Mouse (Mus musculus): Measurements from ENCODE around the gene Mrpl55. TPM values are rescaled to one million over a fixed set of nuclear protein-coding genes. Genes with fewer than 3 reads are reported as not detected.

The Mrpl55 gene
- polyA plus RNA-seq, 1 experiment from 2014 or later, result 21.0 TPM

DNA sequence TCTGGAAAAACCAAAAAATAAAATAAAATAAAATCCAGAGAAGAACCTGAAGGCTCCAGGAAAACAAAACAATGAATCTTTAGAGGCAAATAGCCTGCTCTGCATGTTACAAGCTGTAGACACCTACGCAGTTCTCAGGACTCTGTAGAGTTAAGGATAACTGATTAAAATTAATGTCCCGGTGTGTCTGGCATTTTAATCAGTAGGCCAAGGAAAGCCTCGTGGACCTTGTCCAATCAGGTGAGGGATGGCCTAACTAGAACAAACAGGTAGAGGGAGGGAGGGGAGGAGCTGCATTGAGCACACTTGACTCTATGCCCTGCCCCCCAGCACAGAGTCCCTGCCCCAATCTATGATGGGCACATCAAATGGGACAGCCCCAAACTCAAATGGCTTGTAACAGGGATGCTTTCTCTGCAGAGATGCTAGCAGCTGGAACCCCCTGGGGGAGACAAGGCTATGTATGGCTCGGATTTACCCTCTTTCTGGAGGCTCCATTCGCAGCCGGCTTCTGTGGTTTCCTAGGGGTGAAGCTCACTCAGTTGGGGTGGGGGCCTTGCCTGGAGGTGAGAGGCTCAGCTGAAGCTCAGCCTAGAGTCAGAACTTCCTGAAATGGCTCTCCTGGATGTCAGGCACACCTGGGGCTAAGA is 28.0 kb upstream of the Mrpl55 start:
- 80% methylated on average over 6 of the region's 6 CpGs for whole genome bisulfite sequencing (ENCODE audit: missing documents)
- no peaks in the 10 kb centered on the region for H3K79me2 ChIP-seq (ENCODE audit: inconsistent target)

GRCm38 (mm10) chr11:59176475-59176874 is 25.8 kb upstream of the Mrpl55 start:
- H3K36me3 ChIP-seq (ENCODE audit: inconsistent target), result no peaks in the 10 kb centered on the region
- no peak overlapping the region for H3K4me3 ChIP-seq (ENCODE audit: inconsistent target)
- 2% methylated on average over 41 of the region's 48 CpGs for WGBS (ENCODE audit: missing documents)
- H3K79me2 ChIP-seq (ENCODE audit: inconsistent target), result no peaks in the 10 kb centered on the region
- no peak overlapping the region for H3K27ac ChIP-seq

More for the DNA sequence above, 28.0 kb upstream of the Mrpl55 start:
- Histone ChIP-seq H3K36me3 (ENCODE audit: inconsistent target) (no peaks in the 10 kb centered on the region), H3K27ac (no peak overlapping the region), H3K4me3 (ENCODE audit: inconsistent target) (no peak overlapping the region)

DNA sequence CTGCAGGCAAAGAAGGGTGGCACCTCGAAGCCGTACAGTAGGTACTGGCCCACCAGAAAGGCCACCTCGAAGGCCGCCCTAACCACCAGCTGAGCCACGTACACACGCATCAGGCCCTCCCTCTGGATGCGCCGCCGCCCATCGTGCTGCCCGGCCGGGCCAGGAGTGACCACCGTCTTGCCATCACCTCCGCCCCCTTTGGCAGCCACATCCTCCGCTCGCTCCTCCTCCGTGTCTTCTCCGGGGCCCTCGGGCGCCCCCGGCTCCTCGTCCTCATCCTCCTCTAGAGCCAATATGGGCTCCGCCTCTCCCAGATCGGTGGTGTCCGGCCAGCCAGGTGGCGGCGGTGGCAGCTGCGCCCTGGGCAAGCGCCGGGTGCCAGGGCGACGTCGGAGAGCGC is 25.4 kb upstream of the Mrpl55 start:
- Histone ChIP-seq H3K4me3 (ENCODE audit: inconsistent target) (no peak overlapping the region), H3K36me3 (ENCODE audit: inconsistent target) (no peaks in the 10 kb centered on the region)
- WGBS (ENCODE audit: missing documents), result 15% methylated on average over 34 of the region's 34 CpGs

DNA sequence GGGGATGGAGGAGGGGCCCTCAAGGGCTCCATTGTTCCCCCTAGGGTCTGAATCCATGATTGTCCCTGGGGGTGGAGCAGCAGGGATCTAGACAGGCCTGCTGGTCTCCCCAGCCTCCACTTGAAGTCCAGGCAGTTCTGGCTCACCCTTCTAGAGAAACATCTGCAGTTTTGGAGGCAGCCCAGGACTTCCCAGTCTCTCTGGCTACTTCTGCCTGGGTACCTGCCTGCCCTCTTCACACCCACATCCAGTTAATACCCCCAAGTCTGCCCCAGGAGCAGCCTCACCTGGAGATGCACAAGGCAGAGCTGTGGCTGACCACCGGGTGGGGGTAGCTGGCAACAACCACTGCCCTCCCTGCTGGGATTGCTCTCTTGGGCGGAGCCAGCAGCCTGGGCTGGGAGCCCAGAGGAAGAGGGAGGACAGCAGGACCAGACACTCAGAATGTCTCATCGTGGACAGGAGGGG is 19.4 kb upstream of the Mrpl55 start, which contains the start of gene Gjc2:
Gene Gjc2 (minus strand): TSS at position 350 of the 468 bp plus-strand sequence.
- no peaks in the 10 kb centered on the region for H3K79me2 ChIP-seq (ENCODE audit: inconsistent target)
- no peak within 1 kb of the TSS for H3K4me3 ChIP-seq (ENCODE audit: inconsistent target)
- no peak within 1 kb of the TSS for H3K27ac ChIP-seq
- peaks cover 15% of the 10 kb centered on the region; the same call in 1 of the 2 replicates for H3K36me3 ChIP-seq (ENCODE audit: inconsistent target)
- WGBS (ENCODE audit: missing documents), result 87% methylated on average over 3 of the region's 3 CpGs

More for the DNA sequence above, 25.4 kb upstream of the Mrpl55 start:
- no peaks in the 10 kb centered on the region for H3K79me2 ChIP-seq (ENCODE audit: inconsistent target)
- no peak overlapping the region for H3K27ac ChIP-seq

DNA sequence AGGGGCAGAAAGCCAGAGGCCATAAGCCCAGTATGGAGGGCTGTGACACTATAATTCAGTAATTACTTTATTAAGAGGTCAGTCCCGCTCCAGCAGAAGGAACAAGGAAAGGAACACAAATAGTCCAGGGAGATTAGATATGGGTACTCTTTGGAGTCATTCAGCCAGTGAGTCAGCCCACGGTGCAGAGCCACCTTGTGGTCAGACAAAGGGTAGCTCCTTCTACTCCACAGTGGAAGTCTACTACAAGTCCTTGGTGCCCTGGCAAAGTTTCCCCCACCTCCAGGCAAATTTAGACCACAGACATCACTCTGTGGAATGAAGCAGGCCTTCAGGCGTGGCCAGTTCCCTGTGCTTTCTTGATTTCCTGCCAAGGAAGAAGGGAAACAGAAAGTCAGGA is 18.5 kb upstream of the Mrpl55 start:
- H3K27ac ChIP-seq, result no peak overlapping the region
- peaks cover 15% of the 10 kb centered on the region; the same call in 1 of the 2 replicates for H3K36me3 ChIP-seq (ENCODE audit: inconsistent target)
- 54% methylated on average over 3 of the region's 3 CpGs for WGBS (ENCODE audit: missing documents)
- H3K79me2 ChIP-seq (ENCODE audit: inconsistent target), result no peaks in the 10 kb centered on the region; the same call in 1 of the 2 replicates
- no peak overlapping the region for H3K4me3 ChIP-seq (ENCODE audit: inconsistent target)

DNA sequence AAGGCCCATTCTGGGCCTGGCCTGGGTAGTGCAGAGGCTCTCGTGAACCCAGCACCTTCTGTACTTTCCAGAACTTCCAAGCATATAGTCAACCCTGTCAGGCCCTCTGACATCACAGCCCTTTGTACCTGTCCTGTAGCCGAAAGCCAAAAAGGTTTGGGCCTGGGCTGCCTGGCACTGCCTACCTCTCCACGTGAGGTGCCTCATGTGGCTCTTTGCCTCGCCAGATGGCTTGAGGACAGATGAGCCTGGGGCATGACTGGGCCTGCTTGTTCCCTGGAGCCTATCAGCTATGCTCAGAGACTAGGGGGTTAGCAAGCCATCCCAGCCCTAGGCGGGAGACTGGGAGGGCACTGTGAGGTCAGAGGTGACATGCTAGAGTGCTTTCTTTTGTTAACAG is 16.8 kb upstream of the Mrpl55 start:
- WGBS (ENCODE audit: missing documents), result 87% methylated on average over 5 of the region's 5 CpGs
- no peak overlapping the region for H3K27ac ChIP-seq
- H3K4me3 ChIP-seq (ENCODE audit: inconsistent target), result no peak overlapping the region
- peaks cover 15% of the 10 kb centered on the region; the same call in 1 of the 2 replicates for H3K36me3 ChIP-seq (ENCODE audit: inconsistent target)
- H3K79me2 ChIP-seq (ENCODE audit: inconsistent target), result no peaks in the 10 kb centered on the region; the same call in 1 of the 2 replicates

GRCm38 (mm10) chr11:59187706-59188105 is 14.6 kb upstream of the Mrpl55 start:
- Histone ChIP-seq H3K4me3 (ENCODE audit: inconsistent target) (no peak overlapping the region), H3K79me2 (ENCODE audit: inconsistent target) (no peaks in the 10 kb centered on the region; the same call in 1 of the 2 replicates), H3K27ac (no peak overlapping the region), H3K36me3 (ENCODE audit: inconsistent target) (peaks cover 15% of the 10 kb centered on the region; the same call in 1 of the 2 replicates)
- 98% methylated on average over 4 of the region's 6 CpGs for WGBS (ENCODE audit: missing documents)

GRCm38 (mm10) chr11:59191231-59192058 is 10.8 kb upstream of the Mrpl55 start:
- Histone ChIP-seq H3K27ac (peak overlapping the region; percentile 41; the same call in 1 of the 2 replicates), H3K36me3 (ENCODE audit: inconsistent target) (no peaks in the 10 kb centered on the region)
- WGBS (ENCODE audit: missing documents), result 1% methylated on average over 49 of the region's 59 CpGs

DNA sequence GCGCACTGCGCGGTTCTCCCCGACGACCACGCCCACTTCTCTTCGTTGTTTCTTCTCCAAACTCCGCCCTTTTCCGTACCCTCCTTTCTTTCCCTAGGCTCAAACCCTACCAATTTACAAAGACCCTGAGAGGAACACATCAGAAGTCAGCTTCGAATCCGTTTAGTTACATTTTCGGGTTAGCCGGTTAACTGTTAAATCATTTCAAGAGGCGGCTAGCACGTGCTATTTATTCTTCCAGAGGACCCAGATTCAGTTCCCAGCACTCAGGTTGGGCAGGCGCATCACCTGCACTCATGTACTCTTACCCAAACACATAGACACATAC is 10.3 kb upstream of the Mrpl55 start, which contains the start of gene Guk1:
Gene Guk1 (minus strand): TSS at position 154 of the 328 bp plus-strand sequence.
- H3K36me3 ChIP-seq (ENCODE audit: inconsistent target), result no peaks in the 10 kb centered on the region
- no peaks in the 10 kb centered on the region; the same call in 1 of the 2 replicates for H3K79me2 ChIP-seq (ENCODE audit: inconsistent target)
- peak within 1 kb of the TSS; percentile 41; the same call in 1 of the 2 replicates for H3K27ac ChIP-seq
- H3K4me3 ChIP-seq (ENCODE audit: inconsistent target), result peak within 1 kb of the TSS; percentile 59
- WGBS (ENCODE audit: missing documents), result 5% methylated on average over 16 of the region's 16 CpGs

More at GRCm38 (mm10) chr11:59191231-59192058, 10.8 kb upstream of the Mrpl55 start:
- no peaks in the 10 kb centered on the region; the same call in 1 of the 2 replicates for H3K79me2 ChIP-seq (ENCODE audit: inconsistent target)
- peak overlapping the region; percentile 59 for H3K4me3 ChIP-seq (ENCODE audit: inconsistent target)

DNA sequence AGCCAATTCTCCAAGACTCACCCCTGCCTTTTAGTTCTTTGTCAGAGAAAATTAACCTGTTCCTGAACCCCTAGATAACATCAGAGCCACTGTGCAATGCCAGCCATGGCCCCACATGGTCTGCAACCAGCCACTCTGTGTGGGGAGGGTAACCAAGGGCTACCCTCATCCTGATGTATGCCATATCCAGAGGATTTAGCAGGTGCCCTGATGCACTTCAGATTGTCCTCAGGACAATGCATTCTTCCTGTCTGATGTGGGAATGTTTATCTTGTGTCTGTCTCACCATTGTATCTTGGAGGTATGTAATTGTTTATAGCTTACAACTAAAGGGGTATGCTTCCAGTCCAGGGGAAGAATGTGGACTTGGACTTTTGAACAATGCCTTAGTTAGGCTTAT is 6.1 kb upstream of the Mrpl55 start:
- H3K79me2 ChIP-seq (ENCODE audit: inconsistent target), result no peaks in the 10 kb centered on the region
- H3K27ac ChIP-seq, result no peak overlapping the region
- H3K4me3 ChIP-seq (ENCODE audit: inconsistent target), result no peak overlapping the region
- H3K36me3 ChIP-seq (ENCODE audit: inconsistent target), result no peaks in the 10 kb centered on the region

DNA sequence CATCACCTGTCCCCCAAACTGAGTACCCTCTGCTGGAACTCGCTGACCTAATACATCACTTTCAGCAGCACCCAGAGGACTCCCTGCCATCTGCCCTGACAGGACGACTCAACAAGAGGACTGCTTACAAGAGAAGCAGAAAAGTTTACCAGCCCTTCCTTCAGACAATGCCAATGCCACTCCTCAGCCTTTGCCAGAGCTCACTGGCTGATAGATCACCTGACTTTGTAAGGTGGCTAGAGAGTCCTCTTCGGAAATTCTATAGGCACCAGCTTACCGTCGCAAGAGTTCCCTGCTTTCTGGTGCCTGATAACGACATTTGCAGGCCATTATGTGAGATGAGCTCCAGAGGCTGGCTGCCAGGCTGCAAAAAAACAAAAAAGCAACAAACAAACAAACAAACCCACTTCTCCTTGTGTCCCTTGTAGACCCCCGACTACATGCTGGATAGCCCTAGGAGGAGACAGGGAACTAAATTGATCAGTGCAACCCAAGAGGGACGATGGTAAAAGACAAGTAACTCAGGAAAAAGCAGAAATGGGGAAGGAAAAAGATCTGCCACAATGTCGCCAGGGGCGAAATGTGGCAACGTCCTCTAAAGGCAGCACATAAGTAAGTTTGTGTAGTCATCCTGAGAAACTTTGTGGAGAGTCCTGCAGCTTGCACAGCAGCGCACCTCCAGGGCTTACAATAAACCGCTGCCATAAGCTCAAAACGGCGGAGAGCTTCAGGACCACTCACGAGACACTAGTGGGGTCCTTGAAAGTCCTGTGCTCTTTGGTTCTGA is 877 bp upstream of the Mrpl55 start:
- H3K36me3 ChIP-seq (ENCODE audit: inconsistent target), result peaks cover 22% of the 10 kb centered on the region; the same call in 1 of the 2 replicates
- H3K27ac ChIP-seq, result peak overlapping the region; percentile 78
- peaks cover 18% of the 10 kb centered on the region; the same call in 1 of the 2 replicates for H3K79me2 ChIP-seq (ENCODE audit: inconsistent target)
- H3K4me3 ChIP-seq (ENCODE audit: inconsistent target), result peak overlapping the region; percentile 98
- 9% methylated on average over 15 of the region's 16 CpGs for WGBS (ENCODE audit: missing documents)

GRCm38 (mm10) chr11:59208153-59208831 is 6.0 kb downstream of the Mrpl55 start, which contains the start of gene 2310033P09Rik:
2310033P09Rik (plus strand) TSS chr11:59208321.
- 2% methylated on average over 64 of the region's 67 CpGs for WGBS (ENCODE audit: missing documents)
- H3K4me3 ChIP-seq (ENCODE audit: inconsistent target), result peak within 1 kb of the TSS; percentile 37
- H3K79me2 ChIP-seq (ENCODE audit: inconsistent target), result peaks cover 55% of the 10 kb centered on the region
- H3K36me3 ChIP-seq (ENCODE audit: inconsistent target), result peaks cover 46% of the 10 kb centered on the region
- peak within 1 kb of the TSS; percentile 52; the same call in 1 of the 2 replicates for H3K27ac ChIP-seq

GRCm38 (mm10) chr11:59209003-59209441 is 6.7 kb downstream of the Mrpl55 start:
- WGBS (ENCODE audit: missing documents), result 20% methylated on average over 18 of the region's 18 CpGs
- peaks cover 55% of the 10 kb centered on the region for H3K79me2 ChIP-seq (ENCODE audit: inconsistent target)
- H3K36me3 ChIP-seq (ENCODE audit: inconsistent target), result peaks cover 49% of the 10 kb centered on the region
- H3K4me3 ChIP-seq (ENCODE audit: inconsistent target), result peak overlapping the region; percentile 37
- H3K27ac ChIP-seq, result 0 out of 2 replicates have a peak overlapping the region, but pooled peaks have one; percentile 13
